Mouse (Mus musculus) thymus, adult 2 months (tissue): ENCODE data around the gene Tmbim7.

Source experiments
- CTCF ChIP-seq: fragments of 200-500 bp; IDR thresholded peaks from 2 replicates; pipeline ENCODE4 v1.5.1; 2012; ENCODE audit warnings: mild to moderate bottlenecking, control low read depth, low read length, moderate library complexity, borderline replicate concordance; ENCODE audit not compliant: control insufficient read depth, poor library complexity, insufficient read depth; ENCODE audit errors: extremely low read depth
- POLR2A ChIP-seq: fragments of 200-500 bp; IDR thresholded peaks from 2 replicates; pipeline ENCODE4 v1.6.1; 2012; ENCODE audit warnings: mild to moderate bottlenecking, low read length, control low read depth, moderate library complexity; ENCODE audit not compliant: control insufficient read depth, poor library complexity, insufficient read depth; ENCODE audit errors: extremely low read depth

- TF ChIP-seq CTCF (no peak), POLR2A (no peak)
Observed at GRCm38 (mm10) chr5:3633315-3633714, 17.7 kb upstream of the Tmbim7 start.
